Mouse (Mus musculus) megakaryocyte progenitor cell, adult 5-6 weeks (primary cell): Measurements from ENCODE around the gene Myo1a. TPM values are rescaled to one million over a fixed set of nuclear protein-coding genes. Genes with fewer than 3 reads are reported as not detected.
A peak's percentile ranks its signal among the peaks of the same experiment; 100 is the strongest.
"Not testable (repeated sequence)": the region's sequence is repeated elsewhere in the genome, so short reads cannot be mapped to it uniquely, and the experiment has no call there.

Experiments used
- ATAC-seq: replicated peaks from 2 replicates; pipeline ENCODE4 v1.8.0; 2016; ENCODE audit warnings: mild to moderate bottlenecking, moderate TSS enrichment, inconsistent platforms; ENCODE audit not compliant: poor library complexity
- total RNA-seq, 2 experiments: library from RNA; stranded (forward) in 1 of 2; stranded (reverse) in 1 of 2; fragments of 157-497, 149-512 nt in 1 of 2; fragments of 200-1000 nt in 1 of 2; gene quantifications; 2 replicates each; pipeline versions ENCODE4 v1.2.3 to v1.2.4; 2015 to 2017

Myo1a gene
- total RNA-seq, 2 experiments from 2014 or later, result 0.15 to 0.37 TPM

DNA sequence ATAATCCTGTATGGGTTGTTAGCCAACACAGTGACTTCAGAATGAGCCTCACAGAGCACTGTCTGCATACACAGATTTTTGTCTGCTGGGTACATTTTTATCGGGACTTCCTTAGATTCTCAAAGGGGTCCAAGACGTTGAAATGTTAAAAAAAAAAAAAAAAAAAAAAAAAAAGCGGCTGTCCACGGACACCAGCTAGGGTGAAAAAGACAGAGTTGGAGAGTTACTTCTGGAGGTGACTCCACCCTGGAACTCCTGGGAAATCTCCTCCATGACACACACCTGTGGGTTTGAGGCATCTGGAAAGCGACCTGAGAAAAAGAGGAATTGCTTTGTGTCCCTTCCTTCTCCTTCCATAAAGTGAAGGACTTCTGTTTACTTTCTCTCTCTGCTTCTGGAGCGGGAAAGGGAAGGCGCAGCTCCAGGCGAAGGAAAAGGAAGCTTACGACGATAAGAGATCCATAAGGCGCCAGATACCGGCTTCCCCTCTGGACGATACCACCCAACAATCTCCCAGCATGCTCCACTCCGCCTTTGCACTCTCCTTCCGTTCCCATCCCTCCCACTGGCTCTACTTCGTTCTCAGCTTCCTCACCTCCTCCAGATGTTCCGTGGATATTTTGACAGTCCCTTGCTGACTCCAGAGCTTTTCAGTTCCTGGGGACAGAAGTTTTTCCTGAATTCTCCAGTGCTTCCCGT lies 50.9 kb downstream of the Myo1a start:
- ATAC-seq, result 0 out of 2 replicates have a peak, but pooled peaks have one; percentile 45

DNA sequence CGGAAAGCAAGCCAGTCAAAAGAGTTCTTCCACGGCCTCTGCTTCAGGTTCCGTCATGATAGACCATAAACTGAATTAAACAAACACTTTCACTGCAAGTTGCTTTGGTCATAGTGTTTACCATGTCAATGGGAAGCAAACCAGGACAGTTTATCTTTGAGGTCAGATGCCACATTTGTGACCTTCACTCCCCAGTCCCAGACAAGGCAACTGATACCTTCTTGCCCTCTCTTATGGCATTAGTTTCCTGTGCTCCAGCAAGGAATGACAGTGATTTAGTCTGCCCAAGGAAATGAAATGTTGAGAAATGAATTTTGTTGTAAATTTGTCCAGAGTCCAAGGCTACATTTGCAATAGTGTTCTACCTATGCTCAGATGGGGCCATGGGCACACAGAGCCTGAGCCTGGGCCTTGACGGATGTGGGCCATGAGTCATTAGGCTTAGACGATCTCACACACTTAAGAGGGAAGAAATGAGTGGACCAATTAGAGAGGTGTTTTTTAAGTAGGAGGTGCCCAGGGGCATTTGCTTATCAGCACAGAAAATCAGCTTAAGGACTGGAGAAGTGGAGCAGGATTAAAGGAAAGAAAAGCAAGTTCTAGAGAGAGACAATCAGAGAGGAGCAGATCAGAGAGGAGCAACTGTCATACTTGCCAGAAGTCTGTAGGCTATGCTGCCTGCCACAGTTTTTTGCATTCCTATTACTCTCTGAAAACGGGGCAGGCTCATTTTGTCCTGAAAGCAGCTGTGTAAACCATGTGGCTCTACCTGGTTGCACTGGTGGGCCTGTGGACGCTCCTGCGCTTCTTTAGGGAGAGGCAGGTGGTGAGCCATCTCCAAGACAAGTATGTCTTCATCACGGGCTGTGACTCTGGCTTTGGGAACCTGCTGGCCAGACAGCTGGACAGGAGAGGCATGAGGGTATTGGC lies 54.5 kb downstream of the Myo1a start, which contains the start of the genes Rdh1 and Rdh16f1:
Gene Rdh1 (plus strand): TSS at position 541 of the 930 bp plus-strand sequence.
Gene Rdh16f1 (plus strand): TSS at position 607 of the 930 bp plus-strand sequence.
- no peak for ATAC-seq

DNA sequence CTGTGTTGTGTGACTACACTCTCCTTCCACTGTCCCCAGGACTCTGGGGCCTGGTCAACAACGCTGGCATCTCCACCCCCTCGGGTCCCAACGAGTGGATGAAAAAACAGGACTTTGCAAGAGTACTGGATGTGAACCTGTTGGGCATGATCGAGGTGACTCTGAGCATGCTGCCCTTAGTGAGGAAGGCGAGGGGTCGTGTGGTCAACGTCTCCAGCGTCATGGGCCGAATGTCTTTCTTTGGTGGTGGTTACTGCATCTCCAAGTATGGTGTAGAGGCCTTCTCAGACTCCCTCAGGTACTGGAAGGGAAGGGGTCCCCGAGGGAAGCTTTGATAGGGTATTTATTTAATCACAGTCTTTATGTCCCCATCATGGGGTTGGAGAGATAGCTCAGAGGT lies 58.0 kb downstream of the Myo1a start:
- ATAC-seq, result not testable (repeated sequence)

- no peak for ATAC-seq
Observed at GRCm38 (mm10) chr10:127763914-127764680, 59.1 kb downstream of the Myo1a start.

DNA sequence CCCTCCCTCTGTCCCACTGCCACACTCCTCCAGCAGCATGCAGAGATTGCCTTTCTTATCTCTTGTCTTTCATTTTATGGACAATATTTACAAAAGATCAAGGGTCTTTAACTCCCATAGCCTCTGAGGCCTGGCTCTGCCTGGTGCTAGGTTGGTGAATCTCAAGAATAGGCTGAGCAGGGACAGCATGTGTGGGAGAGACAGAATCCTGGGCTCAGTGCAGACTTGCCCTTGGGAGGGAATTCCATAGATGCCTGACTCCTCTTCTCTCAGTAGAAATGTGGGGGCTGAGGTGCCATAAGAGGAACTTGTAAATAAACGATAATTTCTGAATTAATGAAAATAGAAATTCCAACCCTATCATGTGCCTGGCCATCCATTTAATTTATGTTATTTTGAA lies 61.6 kb downstream of the Myo1a start:
- ATAC-seq, result no peak

Other genes starting within 250 kb of the Myo1a start
- gene Stac3, start 203.5 kb upstream of the Myo1a start, total RNA-seq (2015), result 0.20 and 0.25 TPM in 2 replicates
- 1.1 TPM in 1 of 2 replicates, not detected in the other for gene Stac3, start 203.5 kb upstream of the Myo1a start, total RNA-seq (2017)
- gene Ndufa4l2, start 190.2 kb upstream of the Myo1a start, total RNA-seq (2015), result not detected in 2 replicates
- not detected in 2 replicates for gene Ndufa4l2, start 190.2 kb upstream of the Myo1a start, total RNA-seq (2017)
- 91.3 and 92.6 TPM in 2 replicates for gene Shmt2, start 182.7 kb upstream of the Myo1a start, total RNA-seq (2015)
- gene Shmt2, start 182.7 kb upstream of the Myo1a start, total RNA-seq (2017), result 95.8 and 100 TPM in 2 replicates
- gene Nxph4, start 170.6 kb upstream of the Myo1a start, total RNA-seq (2015), result not detected in 2 replicates
- gene Nxph4, start 170.6 kb upstream of the Myo1a start, total RNA-seq (2017), result not detected in 2 replicates
- gene Lrp1, start 84.0 kb upstream of the Myo1a start, total RNA-seq (2015), result 9.8 and 10.0 TPM in 2 replicates
- 4.5 and 7.3 TPM in 2 replicates for gene Lrp1, start 84.0 kb upstream of the Myo1a start, total RNA-seq (2017)
- 27.3 and 29.6 TPM in 2 replicates for gene Stat6, start 62.2 kb upstream of the Myo1a start, total RNA-seq (2015)
- gene Stat6, start 62.2 kb upstream of the Myo1a start, total RNA-seq (2017), result 38.9 and 42.7 TPM in 2 replicates
- 15.7 and 19.8 TPM in 2 replicates for gene Nemp1, start 38.3 kb upstream of the Myo1a start, total RNA-seq (2015)
- 17.8 and 25.3 TPM in 2 replicates for gene Nemp1, start 38.3 kb upstream of the Myo1a start, total RNA-seq (2017)
- 2.4 and 2.6 TPM in 2 replicates for gene Nab2, start 36.6 kb upstream of the Myo1a start, total RNA-seq (2015)
- 3.4 and 5.2 TPM in 2 replicates for gene Nab2, start 36.6 kb upstream of the Myo1a start, total RNA-seq (2017)
- gene Tac2, start 19.3 kb downstream of the Myo1a start, total RNA-seq (2015), result 1.2 TPM in 1 of 2 replicates, not detected in the other
- gene Tac2, start 19.3 kb downstream of the Myo1a start, total RNA-seq (2017), result not detected in 2 replicates
- gene Zbtb39, start 34.4 kb downstream of the Myo1a start, total RNA-seq (2015), result 4.7 and 5.1 TPM in 2 replicates
- gene Zbtb39, start 34.4 kb downstream of the Myo1a start, total RNA-seq (2017), result 2.0 and 3.0 TPM in 2 replicates
- not detected in 2 replicates for gene Gpr182, start 46.6 kb downstream of the Myo1a start, total RNA-seq (2015)
- not detected in 2 replicates for gene Gpr182, start 46.6 kb downstream of the Myo1a start, total RNA-seq (2017)
- not detected in 2 replicates for gene Rdh1, start 54.6 kb downstream of the Myo1a start, total RNA-seq (2015)
- not detected in 2 replicates for gene Rdh1, start 54.6 kb downstream of the Myo1a start, total RNA-seq (2017)
- gene Rdh16f1, start 54.6 kb downstream of the Myo1a start, total RNA-seq (2015), result not detected in 2 replicates
- gene Rdh16f1, start 54.6 kb downstream of the Myo1a start, total RNA-seq (2017), result not detected in 2 replicates
- gene Rdh9, start 71.2 kb downstream of the Myo1a start, total RNA-seq (2015), result not detected in 2 replicates
- not detected in 2 replicates for gene Rdh9, start 71.2 kb downstream of the Myo1a start, total RNA-seq (2017)
- not detected in 2 replicates for gene Rdh16, start 96.0 kb downstream of the Myo1a start, total RNA-seq (2015)
- not detected in 2 replicates for gene Rdh16, start 96.0 kb downstream of the Myo1a start, total RNA-seq (2017)
- gene Rdh19, start 144.8 kb downstream of the Myo1a start, total RNA-seq (2015), result not detected in 2 replicates
- gene Rdh19, start 144.8 kb downstream of the Myo1a start, total RNA-seq (2017), result not detected in 2 replicates
- not detected in 2 replicates for gene Rdh16f2, start 161.3 kb downstream of the Myo1a start, total RNA-seq (2015)
- gene Rdh16f2, start 161.3 kb downstream of the Myo1a start, total RNA-seq (2017), result not detected in 2 replicates
- not detected in 2 replicates for gene Rdh7, start 183.6 kb downstream of the Myo1a start, total RNA-seq (2015)
- gene Rdh7, start 183.6 kb downstream of the Myo1a start, total RNA-seq (2017), result not detected in 2 replicates
- gene Sdr9c7, start 193.3 kb downstream of the Myo1a start, total RNA-seq (2015), result not detected in 2 replicates
- gene Sdr9c7, start 193.3 kb downstream of the Myo1a start, total RNA-seq (2017), result not detected in 2 replicates